Mouse (Mus musculus): Measurements from ENCODE around the gene Sos2. TPM values are rescaled to one million over a fixed set of nuclear protein-coding genes. Genes with fewer than 3 reads are reported as not detected.
"Not testable (repeated sequence)": the region's sequence is repeated elsewhere in the genome, so short reads cannot be mapped to it uniquely, and the experiment has no call there.

The Sos2 gene
- polyA plus RNA-seq, 2 experiments: 13.3 to 34.4 TPM

DNA sequence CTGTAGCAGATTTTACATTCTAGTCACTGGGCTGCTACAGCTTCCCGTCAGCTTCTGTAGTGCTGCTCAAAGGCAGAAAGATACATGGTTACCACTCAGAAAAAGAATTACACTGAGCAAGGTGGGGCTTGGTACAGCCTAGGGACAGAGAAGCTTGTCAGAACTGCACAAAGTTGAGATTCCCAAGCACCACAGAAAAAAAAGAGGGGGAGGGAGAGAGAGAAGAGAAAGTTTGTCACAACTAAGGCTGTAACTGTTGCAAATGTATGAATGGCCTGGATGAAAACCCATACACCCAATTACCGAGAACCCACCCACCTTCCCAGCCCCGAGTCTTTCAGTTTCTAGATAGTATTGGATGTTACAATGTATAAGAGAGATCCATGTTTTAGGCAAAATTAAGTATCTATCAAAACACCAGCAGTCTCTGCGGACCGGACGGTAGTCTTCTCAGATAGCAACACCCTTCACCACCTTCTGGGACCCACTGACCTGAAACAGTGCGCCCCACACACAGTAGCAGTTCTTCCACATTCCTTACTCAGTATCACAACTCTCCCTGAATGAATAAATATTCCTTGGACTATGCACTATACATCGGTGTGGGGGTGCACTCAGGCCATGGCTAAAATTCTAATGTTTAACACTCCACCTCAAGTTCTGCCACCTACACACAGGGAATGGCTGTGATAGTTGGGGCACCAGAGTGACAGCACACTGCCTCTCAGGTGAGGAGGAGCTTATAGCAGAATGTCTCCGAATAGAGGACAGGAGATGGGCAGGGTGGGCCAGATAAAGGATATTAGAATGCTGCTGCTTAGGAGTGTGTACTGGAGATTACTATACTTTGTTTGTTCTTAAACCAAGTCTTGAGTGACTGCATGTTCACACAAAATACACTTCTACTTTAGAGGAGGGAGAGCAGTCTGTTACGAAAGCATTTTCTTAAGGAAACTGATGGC, 6.8 kb downstream of the Sos2 start:
- no peaks in the 10 kb centered on the region for H3K36me3 ChIP-seq (ENCODE audit: control insufficient read depth, insufficient read depth, low read length)
- no peak overlapping the region for H3K27ac ChIP-seq (replicated peaks; ENCODE audit: low read depth, low read length)
- WGBS: 76% methylated on average over 10 of the region's 10 CpGs
- H3K4me2 ChIP-seq (replicated peaks; ENCODE audit: low read depth, low read length, severe bottlenecking): no peak overlapping the region
- no peak for ATAC-seq (ENCODE audit: low FRiP score, low read depth)
- H3K9me3 ChIP-seq (ENCODE audit: control insufficient read depth, low read length): no peaks in the 10 kb centered on the region
- no peak overlapping the region for H3K9ac ChIP-seq (ENCODE audit: low read depth, low read length, severe bottlenecking)
- H3K4me1 ChIP-seq (ENCODE audit: control insufficient read depth, insufficient read depth, low read length): peaks cover 2% of the 10 kb centered on the region; the same call in 1 of the 2 replicates
- H3K4me3 ChIP-seq (replicated peaks; ENCODE audit: low read length): no peak overlapping the region
- H3K27me3 ChIP-seq (ENCODE audit: control insufficient read depth, insufficient read depth, low read length): no peaks in the 10 kb centered on the region
- DNase-seq (ENCODE audit: low spot score): no peak
- TF ChIP-seq POLR2A (IDR thresholded peaks at IDR 0.05; ENCODE audit: borderline replicate concordance, extremely low read depth, insufficient read depth, insufficient read length): no peak

DNA sequence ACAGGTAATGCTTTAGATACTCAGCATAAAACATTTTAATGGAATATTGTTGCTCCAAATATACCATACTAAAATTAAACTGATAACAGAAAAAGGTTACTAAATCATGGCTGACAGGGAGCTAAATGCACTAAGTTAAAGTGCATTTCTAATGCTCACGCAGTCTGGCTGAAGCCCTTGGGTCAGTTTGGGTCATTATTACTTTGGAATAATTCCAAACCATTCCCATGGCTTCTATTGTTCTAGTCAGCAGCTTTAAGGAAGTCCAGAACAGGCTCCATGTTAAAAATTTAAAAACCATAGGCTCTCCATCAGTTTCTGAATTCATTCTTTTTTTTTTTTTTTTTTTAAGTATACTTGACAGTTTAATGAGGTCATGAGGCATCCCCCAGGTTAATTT, 7.5 kb downstream of the Sos2 start:
- Histone ChIP-seq H3K9ac (ENCODE audit: low read depth, low read length, severe bottlenecking) (no peak overlapping the region), H3K36me3 (ENCODE audit: control insufficient read depth, insufficient read depth, low read length) (no peaks in the 10 kb centered on the region), H3K4me3 (replicated peaks; ENCODE audit: low read length) (no peak overlapping the region), H3K27ac (replicated peaks; ENCODE audit: low read depth, low read length) (no peak overlapping the region), H3K4me1 (ENCODE audit: control insufficient read depth, insufficient read depth, low read length) (no peaks in the 10 kb centered on the region), H3K4me2 (replicated peaks; ENCODE audit: low read depth, low read length, severe bottlenecking) (no peak overlapping the region), H3K27me3 (ENCODE audit: control insufficient read depth, insufficient read depth, low read length) (no peaks in the 10 kb centered on the region), H3K9me3 (ENCODE audit: control insufficient read depth, low read length) (no peaks in the 10 kb centered on the region)
- TF ChIP-seq POLR2A (IDR thresholded peaks at IDR 0.05; ENCODE audit: borderline replicate concordance, extremely low read depth, insufficient read depth, insufficient read length): no peak
- 64% methylated on average over 1 of the region's 1 CpGs for WGBS
- no peak for ATAC-seq (ENCODE audit: low FRiP score, low read depth)
- peak; percentile 28 for DNase-seq (ENCODE audit: low spot score)

DNA sequence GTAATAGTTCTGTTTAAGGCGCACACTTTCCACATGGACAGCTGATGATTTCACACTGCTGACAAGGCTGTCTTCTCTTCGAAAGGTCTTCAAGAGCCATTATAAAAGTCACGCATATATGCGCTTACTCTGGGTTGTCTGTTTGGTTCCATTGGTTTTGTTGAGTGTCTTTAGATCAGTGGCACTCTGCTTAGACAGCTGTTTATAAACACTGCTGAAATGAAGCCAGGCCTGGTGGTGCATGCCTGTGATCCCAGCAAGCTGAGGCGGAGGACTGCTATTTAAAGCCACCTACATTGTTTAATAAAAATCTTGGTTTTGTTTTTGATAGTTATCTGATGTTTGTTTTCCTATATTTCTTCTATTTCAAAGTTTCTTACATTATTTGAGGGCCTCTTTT, 14.9 kb downstream of the Sos2 start:
- Histone ChIP-seq H3K36me3 (ENCODE audit: control insufficient read depth, insufficient read depth, low read length) (no peaks in the 10 kb centered on the region), H3K27ac (replicated peaks; ENCODE audit: low read depth, low read length) (no peak overlapping the region), H3K9me3 (ENCODE audit: control insufficient read depth, low read length) (no peaks in the 10 kb centered on the region), H3K4me3 (replicated peaks; ENCODE audit: low read length) (no peak overlapping the region), H3K4me2 (replicated peaks; ENCODE audit: low read depth, low read length, severe bottlenecking) (no peak overlapping the region), H3K4me1 (ENCODE audit: control insufficient read depth, insufficient read depth, low read length) (no peaks in the 10 kb centered on the region), H3K9ac (ENCODE audit: low read depth, low read length, severe bottlenecking) (no peak overlapping the region), H3K27me3 (ENCODE audit: control insufficient read depth, insufficient read depth, low read length) (no peaks in the 10 kb centered on the region)
- no peak for TF ChIP-seq POLR2A (IDR thresholded peaks at IDR 0.05; ENCODE audit: borderline replicate concordance, extremely low read depth, insufficient read depth, insufficient read length)
- 89% methylated on average over 5 of the region's 5 CpGs for WGBS
- no peak for DNase-seq (ENCODE audit: low spot score)
- no peak for ATAC-seq (ENCODE audit: low FRiP score, low read depth)

DNA sequence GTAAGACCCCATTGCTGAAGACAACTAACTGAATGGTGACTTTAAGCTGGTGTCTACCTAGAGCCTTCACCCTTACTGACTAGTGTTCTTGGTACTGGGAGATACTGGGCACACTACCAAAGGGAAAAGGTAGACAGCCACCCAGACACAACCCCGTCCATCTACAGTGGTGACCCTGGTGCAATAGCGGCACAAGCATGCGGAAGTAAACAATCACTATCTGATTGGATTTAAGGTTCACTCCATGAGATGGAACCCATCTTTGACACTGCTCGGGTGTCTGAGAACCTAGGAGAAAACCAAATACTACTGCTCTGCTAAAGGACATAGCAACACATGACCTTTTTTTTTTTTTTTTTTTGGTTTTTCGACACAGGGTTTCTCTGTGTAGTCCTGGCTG, 20.0 kb downstream of the Sos2 start:
- Histone ChIP-seq H3K9me3 (ENCODE audit: control insufficient read depth, low read length) (no peaks in the 10 kb centered on the region), H3K27ac (replicated peaks; ENCODE audit: low read depth, low read length) (no peak overlapping the region), H3K4me2 (replicated peaks; ENCODE audit: low read depth, low read length, severe bottlenecking) (no peak overlapping the region), H3K4me3 (replicated peaks; ENCODE audit: low read length) (no peak overlapping the region), H3K4me1 (ENCODE audit: control insufficient read depth, insufficient read depth, low read length) (no peaks in the 10 kb centered on the region), H3K36me3 (ENCODE audit: control insufficient read depth, insufficient read depth, low read length) (no peaks in the 10 kb centered on the region), H3K27me3 (ENCODE audit: control insufficient read depth, insufficient read depth, low read length) (no peaks in the 10 kb centered on the region), H3K9ac (ENCODE audit: low read depth, low read length, severe bottlenecking) (no peak overlapping the region)
- ATAC-seq (ENCODE audit: low FRiP score, low read depth) (no peak), DNase-seq (ENCODE audit: low spot score) (no peak)
- no peak for TF ChIP-seq POLR2A (IDR thresholded peaks at IDR 0.05; ENCODE audit: borderline replicate concordance, extremely low read depth, insufficient read depth, insufficient read length)
- WGBS: 96% methylated on average over 5 of the region's 5 CpGs

DNA sequence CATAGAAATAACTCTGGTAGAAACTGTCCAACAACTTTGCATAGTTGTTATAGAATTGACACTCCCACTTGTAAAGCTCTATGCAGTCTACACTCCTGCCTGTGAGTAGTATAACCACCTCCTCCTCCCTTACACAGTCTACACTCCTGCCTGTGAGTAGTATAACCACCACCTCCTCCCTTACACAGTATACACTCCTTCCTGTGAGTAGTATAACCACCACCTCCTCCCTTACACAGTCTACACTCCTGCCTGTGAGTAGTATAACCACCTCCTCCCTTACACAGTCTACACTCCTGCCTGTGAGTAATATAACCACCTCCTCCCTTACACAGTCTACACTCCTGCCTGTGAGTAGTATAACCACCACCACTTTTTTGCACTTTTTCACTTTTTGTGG, 27.7 kb downstream of the Sos2 start:
- H3K9ac ChIP-seq (ENCODE audit: low read depth, low read length, severe bottlenecking): not testable (repeated sequence)

More for the DNA sequence above, 27.7 kb downstream of the Sos2 start:
- H3K9me3 ChIP-seq (ENCODE audit: control insufficient read depth, low read length); H3K4me3 ChIP-seq (replicated peaks; ENCODE audit: low read length); H3K4me1 ChIP-seq (ENCODE audit: control insufficient read depth, insufficient read depth, low read length); H3K27me3 ChIP-seq (ENCODE audit: control insufficient read depth, insufficient read depth, low read length); H3K4me2 ChIP-seq (replicated peaks; ENCODE audit: low read depth, low read length, severe bottlenecking); H3K27ac ChIP-seq (replicated peaks; ENCODE audit: low read depth, low read length): not testable (repeated sequence)
- 0 out of 2 replicates have a peak, but pooled peaks have one; percentile 60 for ATAC-seq (ENCODE audit: low FRiP score, low read depth)
- H3K36me3 ChIP-seq (ENCODE audit: control insufficient read depth, insufficient read depth, low read length): peaks cover 33% of the 10 kb centered on the region
- DNase-seq (ENCODE audit: low spot score): peak; percentile 3

Measured in limb, embryonic 14.5 days (tissue).